Mouse (Mus musculus): ENCODE measurements around the gene Gm28374. TPM values are rescaled to one million over a fixed set of nuclear protein-coding genes. Genes with fewer than 3 reads are reported as not detected.
"Not testable (repeated sequence)": the region's sequence is repeated elsewhere in the genome, so short reads cannot be mapped to it uniquely, and the experiment has no call there.

The Gm28374 gene
- total RNA-seq (2021) = 1 to 10 TPM in 1 of 2 experiments, under 1 TPM in 1; 0.57 to 1.5 TPM
- long read RNA-seq, experiment 1 = 0 reads
- long read RNA-seq, experiment 2, partial matches to known transcripts = 0 of 2 reads
- long read RNA-seq, experiment 2, other reads (novel, unspliced or antisense) = 2 of 2 reads

DNA sequence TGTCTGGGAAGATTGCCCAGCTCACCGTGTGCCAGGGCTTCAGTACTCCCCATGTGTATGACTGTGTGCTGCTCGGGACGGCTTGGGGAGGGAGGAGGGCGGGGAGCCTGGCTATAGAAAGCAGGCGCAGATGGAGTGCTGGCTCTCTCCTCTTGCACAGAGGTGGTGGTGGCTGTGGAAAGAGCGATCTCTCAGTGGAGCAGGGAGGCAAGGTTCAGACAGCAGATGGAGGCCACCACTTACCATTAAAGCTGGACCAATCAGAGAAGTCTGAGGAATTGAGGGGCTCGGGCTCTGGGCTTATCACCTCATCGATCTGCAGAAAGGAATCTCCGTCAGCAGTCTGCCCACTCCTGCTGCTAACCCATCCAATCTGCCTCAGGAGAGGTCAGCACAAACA is at the start of gene Gm28374:
Gene Gm28374, minus strand, starts transcription at position 101 of the 400 bp plus-strand sequence.
- DNase-seq (ENCODE audit: low spot score in 2 of 2) = no peak

DNA sequence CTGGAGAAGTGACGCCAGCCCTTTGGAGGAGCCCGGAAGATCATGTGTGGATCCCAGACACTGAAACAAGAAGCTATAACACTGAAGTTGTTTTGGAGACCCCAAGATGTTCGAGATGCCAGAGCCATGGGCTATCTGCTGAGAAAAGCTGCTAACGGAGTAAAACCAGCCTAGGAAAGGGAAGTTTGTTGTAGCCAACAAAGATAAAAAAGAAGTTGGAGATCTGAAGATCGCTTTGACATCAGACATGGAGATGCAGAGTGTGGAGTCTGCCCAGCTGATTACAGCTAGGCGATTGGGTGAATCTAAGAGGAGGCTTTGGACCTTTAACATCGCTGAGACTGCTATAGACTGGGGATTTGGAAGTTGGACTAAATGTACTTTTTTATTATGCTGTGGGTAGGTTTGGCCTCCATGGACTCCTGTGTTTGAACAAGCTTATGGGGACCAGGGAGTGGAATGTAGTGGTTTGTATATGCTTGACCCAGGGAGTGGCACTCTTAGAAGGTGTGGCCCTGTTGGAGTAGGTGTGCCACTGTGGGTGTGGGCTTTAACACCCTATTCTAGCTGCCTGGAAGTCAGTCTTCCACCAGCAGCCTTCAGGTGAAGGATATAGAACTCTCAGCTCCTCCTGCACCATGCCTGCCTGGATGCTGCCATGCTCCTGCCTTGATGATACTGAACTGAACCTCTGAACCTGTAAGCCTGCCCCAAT is 48.5 kb upstream of the Gm28374 start:
- DNase-seq (ENCODE audit: low spot score in 2 of 2) = not testable (repeated sequence)

DNA sequence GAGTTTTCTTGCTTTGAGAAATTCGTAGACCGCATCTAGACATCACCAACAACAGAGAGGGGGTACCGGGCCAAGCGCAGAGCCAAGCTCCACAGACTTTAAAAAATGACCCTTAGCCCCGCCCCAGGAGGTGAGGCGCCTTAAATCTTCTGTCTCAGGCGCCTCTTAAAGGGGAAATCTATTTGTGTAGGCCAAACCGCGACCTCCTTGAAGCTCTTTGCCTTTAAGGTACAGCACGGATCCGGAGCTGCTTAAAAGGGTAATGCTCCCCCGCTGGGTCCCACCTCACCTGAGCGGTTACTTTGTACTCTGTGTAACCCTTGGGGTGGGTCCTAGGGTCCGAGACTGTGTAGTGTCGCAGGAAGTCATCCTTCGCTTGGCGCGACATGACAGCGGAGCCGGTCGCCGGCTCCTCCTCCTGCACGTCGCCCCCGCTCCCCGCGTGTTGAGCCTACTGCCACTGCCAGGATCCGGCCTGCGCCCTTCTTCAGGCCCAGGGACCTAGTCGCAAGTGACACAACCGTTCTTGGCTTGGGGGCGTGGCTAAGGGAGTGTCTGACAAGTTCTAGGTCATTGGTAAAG is 45.8 kb upstream of the Gm28374 start, which contains the start of gene Snx15:
Gene Snx15, minus strand, starts transcription at position 545 of the 582 bp plus-strand sequence.
- peak; percentile 94 to 95 for DNase-seq (ENCODE audit: low spot score in 2 of 2)

DNA sequence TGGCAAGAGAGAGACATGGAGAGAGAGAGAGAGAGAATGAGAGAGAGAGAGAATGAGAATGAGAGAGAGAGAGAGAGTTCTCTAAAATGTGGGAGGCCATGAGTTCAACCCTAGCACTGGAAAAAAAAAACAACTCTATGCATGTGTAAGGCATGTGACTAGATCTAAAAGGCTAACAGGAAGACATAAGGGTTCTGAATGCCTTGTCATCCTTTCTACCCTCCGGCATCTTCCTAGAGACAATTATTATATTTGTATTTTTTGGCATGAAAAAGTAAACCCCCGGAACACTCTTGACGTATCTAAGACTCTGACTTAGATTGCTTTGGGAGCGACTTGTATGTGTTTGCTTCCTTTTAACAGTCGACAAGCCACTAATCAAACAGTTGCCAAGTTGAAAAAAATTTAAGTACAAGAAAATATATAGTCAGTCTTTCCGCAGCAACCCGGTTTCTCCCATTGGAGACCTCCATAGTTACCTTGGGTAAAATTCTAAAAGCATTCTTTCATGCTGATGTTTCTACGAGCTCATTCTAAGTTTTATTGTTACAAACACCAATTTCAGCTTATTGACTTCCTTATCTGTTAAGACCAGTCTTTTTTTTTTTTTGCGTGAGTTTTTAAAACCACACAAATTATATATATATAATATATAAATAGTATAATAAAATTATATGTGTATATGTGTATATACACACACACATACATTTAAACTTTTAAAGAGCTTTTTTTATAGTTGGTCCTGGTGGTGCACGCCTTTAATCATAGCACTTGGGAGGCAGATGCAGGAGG is 44.9 kb upstream of the Gm28374 start:
- no peak for DNase-seq (ENCODE audit: low spot score in 2 of 2)

DNA sequence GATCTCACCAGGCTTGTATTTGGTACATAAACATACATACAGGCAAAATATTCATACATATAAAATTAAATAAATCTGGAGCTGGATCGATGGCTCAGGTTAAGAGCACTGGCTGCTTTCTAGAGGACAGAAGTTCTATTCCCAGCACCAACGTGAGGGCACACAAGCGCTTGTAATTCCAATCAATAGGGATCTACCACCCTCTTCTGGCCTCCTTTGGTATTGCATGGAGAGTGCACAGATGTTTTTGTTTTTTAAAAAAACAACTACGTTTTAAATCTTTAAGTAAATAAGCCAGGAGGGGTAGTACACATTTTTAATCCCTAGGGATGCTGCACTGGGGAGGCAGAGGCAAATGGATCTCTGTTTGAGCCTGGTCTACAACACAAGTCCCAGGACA is 44.2 kb upstream of the Gm28374 start:
- no peak for DNase-seq (ENCODE audit: low spot score in 2 of 2)

DNA sequence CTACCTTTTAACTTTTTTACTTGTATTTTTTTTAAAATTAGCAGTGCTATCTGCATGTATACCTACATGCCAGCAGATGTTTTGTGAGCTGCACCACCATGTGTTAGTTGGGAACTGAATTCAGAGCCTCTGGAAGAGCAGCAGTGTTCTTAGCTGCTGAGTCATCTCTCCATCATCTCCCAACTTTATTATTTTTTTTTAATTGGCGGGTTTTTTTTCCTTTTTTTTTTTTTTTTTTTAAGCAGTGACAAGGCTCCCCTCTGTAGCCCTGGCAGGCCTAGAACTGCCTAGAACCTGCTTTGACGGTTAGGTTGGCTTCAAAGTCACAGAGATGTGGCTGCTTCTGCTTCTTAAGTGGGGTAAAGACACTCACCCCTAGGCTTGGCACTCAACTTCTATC is 42.8 kb upstream of the Gm28374 start:
- DNase-seq (ENCODE audit: low spot score in 2 of 2) = no peak

DNA sequence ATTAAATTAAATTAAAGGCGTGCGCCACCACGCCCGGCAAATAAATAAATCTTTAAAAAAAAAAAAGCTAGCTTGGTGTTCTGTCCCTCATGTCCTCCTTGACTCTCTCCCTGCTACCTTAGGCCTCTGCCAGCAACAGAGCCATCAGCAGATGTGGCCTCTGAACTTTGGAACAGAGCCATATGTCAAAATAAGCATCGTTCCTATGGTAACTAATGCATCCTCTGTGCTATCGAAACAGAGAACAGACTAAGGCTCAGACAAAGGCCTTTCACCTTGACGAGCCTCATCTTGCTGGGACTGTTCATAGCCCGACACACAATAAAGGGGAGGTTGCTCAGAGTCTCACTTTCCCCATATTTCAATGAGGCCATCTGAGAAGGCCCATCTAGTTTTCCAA is 41.3 kb upstream of the Gm28374 start:
- DNase-seq (ENCODE audit: low spot score in 2 of 2) = no peak

DNA sequence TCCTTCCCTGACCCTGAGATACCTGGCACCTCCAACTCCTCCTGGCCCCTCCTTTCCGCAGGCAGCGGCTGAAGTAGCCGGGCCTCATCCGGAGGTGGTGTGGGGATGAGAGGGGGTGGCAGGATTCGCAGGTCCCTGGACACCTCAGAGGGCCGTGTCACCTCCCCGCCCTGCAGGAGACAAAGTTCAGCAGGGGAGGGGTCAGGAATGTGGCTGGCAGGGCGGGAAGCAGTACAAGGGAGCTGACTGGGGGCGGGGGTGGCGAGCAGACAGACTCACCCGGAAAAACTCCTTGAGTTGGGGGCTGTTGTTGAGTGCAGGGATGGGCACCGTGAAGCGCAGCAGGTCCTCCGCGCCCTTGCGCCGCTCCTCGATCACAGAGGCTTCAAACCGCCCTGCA is 39.7 kb upstream of the Gm28374 start:
- DNase-seq (ENCODE audit: low spot score in 2 of 2) = no peak

DNA sequence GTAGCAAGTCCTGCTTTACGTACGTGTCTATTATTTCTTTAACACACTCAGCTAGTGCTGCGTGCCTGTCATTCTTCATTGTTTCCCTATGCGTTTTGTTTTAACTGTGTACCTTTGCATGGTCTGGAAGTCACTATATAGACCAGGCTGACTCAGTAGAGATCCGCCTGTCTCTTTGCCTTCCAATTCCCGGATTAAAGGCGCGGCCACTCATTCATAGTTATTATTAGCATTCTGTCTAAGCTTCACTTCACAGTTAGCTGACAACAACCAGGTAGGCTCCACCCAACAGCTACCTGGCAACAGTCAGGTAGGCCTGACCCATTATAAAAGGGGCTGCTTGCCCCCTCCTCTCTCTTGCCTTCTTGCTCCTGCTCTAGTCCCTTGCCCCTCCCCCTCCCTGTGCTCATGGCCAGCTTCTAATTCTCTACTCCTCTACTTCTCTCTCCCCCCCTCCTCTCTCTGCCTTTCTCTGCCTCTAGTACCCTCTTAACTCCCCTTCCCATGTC is 36.7 kb upstream of the Gm28374 start:
- no peak for DNase-seq (ENCODE audit: low spot score in 2 of 2)

DNA sequence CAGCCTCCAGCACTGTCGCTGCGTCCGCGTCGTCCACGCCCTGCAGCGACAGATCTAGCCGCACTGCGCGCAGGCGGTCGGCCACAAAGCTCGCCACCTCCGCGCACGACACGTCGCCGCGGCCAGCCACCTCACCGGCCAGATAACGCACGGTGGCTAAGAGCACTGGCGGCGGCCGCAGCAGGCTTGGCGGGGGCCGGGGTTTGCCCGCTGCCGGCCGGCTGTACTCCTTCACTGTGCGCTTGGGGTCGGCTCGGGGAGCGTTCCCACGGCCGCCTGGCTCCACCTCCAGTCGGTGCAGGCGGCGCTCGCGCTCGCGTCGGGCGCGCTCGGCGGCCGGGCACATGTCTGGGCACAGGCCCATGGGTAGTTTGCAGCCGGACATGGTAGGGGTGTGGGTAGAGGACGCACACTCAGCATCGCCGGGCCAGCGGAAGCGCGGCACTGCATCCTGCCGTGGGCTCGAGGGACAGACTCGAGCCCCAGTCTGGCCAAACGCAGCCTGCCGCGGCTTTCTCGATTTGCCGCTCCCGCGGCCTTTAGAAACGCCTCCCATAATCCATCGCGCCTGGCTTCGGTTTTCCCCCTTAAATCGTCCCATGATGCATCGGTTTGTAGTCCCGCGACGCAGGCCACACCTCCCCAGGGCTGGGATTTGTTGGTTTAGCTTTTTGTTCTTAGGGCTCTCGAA is 36.1 kb upstream of the Gm28374 start, which contains the start of gene Sac3d1:
Gene Sac3d1, minus strand, starts transcription at position 665 of the 691 bp plus-strand sequence.
- DNase-seq (ENCODE audit: low spot score in 2 of 2) = peak; percentile 89 to 93

DNA sequence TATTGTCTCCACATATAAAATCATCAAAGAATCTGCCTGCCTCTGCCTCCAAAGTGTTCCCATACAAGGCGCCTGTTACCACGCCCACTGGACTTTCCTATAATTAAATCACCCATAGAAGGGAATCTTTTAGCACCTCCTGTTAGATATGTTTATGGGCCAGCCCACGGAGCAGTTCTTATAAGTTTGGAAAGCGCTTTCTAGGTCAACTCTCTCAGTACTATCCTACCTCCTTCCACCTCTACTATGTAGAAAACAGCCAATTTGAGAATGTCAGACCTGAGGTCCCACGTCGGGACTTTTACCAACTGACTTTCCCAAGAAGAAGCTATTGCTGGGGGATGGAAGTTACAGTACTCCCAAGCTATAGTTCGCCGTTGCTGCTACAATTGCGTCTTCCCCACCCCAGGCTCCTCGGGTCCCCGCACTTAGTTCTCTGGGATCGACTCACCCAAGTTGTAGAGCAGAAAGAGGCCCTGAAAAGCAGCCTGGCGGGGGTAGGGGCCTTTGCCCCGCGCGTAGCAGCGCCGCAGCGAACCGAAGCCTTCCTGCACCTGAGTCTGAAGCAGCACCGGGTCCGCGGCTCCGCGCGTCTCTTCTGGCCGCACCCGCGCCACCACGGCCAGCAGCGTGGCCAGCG is 35.4 kb upstream of the Gm28374 start:
- no peak for DNase-seq (ENCODE audit: low spot score in 2 of 2)

DNA sequence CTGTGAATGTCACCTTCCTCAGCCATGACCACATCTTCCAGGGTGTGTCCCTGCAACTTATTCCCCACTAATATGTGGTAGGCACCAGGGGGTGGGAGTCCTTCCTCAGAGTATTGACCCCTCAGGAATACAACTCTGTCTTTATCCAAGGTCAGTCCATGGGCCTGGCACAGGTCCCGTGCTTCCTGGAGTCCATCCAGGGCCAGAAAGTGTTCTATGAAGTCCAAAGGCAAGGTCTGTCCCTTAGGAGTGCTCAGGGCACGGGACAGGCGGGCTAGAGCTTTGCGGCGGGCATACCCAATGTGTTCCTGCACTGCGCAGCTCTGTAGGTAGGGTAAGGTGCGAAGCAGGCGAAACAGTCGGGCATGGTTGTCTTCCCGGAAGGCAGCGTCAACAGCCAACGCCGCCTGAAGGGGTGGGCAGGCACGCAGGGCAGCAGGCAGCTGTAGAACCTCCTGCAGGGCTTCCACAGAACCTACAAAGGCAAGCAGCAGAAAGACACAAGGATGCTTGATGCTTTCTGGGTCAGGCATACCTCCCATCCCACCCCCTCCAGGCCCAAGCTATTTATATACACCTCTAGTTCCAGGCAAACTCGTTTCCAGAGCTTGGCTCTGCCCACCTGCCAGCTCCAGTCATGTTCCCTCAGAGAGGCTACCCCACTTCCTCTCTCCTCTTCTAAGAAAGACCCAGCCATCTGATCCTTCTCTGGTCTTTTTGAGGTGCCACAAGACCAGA is 34.2 kb upstream of the Gm28374 start:
- no peak for DNase-seq (ENCODE audit: low spot score in 2 of 2)

DNA sequence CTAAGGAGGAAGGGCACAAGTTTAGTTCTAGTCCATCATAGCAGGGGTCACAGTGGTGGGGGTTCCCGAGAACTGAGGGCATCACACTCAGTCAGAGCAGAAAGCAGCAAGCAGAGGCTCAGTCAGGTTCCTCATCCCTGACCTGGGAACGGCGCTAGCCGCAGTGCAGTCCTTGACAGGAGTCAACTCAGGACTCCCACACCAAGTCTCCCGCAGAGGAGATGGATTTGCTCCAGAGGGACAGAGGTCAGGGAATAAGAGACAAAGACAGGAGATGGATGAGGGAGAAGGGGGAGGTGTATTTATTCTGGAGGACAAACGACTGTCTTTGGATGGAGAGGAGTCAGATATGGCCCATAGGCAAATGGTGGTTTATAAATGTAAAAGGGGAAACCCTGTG is 31.1 kb upstream of the Gm28374 start:
- no peak for DNase-seq (ENCODE audit: low spot score in 2 of 2)

DNA sequence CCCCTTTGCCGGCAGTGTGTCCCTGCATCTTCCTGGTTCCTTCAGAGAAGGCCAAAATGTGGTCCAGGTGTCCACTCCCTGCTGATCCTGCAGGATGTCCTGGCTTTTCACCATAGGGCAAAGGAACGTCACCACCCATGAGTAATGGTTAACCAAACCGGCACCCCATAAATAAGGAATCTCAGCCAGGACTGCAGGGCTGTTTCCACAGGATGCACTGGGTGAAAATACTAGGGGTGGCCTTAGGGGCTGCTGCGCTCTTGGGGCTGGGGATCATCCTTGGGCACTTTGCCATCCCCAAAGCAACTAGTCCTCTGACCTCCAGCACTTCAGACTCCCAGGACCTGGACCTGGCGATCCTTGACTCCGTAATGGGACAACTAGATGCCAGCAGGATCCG is 23.5 kb upstream of the Gm28374 start, which contains the start of gene Naaladl1:
Gene Naaladl1, plus strand, starts transcription at position 197 of the 400 bp plus-strand sequence.
- DNase-seq (ENCODE audit: low spot score in 2 of 2) = no peak

DNA sequence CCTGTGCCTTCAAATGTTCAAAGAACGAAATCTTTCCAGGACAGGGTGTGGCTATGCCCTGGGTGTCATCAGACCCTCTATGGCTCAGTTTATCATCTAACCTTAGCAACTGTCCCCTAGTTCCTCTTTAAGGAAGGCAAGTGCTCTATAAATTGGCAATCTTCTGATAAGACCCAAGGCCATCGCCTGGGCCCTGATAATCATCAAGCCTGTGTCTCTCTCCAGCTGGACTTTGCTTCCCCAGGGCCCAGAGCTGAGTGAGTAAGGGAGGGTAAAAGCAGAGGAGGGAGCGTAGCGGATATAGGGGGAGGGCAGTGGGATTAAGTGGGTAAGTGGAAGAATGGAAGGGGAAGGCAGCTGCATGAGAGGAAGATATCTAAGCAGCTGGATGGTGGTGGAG is 22.4 kb upstream of the Gm28374 start:
- DNase-seq (ENCODE audit: low spot score in 2 of 2) = no peak

DNA sequence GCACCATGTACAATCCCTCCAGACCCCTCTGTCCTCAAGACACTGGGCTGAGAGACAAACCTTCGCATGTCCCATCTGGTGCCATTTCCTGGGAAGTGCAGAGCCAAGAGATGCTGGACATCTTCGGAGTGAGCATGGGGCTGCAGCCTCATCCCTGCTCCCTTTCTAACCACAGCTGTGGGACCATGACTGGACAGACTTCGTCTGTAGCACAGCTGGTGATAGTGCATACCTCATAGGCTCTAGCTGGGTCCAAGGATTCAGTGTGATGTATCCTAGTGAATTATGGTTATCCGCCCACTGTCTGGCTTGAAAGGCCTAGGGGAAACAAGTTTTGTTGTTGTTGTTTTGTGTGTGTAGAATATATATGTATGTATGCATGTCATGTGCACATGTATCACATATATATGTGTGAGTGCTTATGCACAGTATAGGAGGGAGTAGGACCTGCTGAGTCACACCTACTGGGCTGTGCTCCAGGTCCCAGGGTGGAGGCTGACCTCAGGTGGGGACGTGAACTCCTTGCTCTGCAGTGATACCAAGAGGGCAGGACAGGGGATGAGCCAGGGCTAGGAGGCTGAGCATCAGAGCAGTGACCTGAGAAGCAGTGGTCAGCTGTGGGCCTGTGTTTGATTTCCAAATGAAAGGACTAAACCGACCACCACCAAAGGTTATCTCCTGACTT is 20.3 kb upstream of the Gm28374 start:
- no peak for DNase-seq (ENCODE audit: low spot score in 2 of 2)

DNA sequence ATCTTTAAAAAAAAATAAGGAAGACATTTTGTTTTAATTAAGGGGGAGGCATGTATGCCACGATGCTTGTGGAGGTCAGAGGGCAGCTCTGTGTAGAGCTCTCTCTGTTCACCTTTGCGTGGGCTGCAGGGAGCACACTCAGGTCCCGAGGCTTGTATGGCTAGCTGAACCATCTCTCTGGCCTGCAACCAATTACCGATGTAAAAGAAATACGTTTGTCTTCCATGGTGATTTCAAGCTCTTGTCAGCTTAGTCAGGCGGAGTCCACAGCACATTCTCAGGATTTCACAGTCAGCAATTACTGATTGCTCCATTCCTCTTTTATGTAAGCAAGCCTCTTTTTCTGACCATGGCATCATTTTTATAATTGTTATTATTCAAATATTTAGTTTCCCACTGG is 19.1 kb upstream of the Gm28374 start:
- DNase-seq (ENCODE audit: low spot score in 2 of 2) = no peak

DNA sequence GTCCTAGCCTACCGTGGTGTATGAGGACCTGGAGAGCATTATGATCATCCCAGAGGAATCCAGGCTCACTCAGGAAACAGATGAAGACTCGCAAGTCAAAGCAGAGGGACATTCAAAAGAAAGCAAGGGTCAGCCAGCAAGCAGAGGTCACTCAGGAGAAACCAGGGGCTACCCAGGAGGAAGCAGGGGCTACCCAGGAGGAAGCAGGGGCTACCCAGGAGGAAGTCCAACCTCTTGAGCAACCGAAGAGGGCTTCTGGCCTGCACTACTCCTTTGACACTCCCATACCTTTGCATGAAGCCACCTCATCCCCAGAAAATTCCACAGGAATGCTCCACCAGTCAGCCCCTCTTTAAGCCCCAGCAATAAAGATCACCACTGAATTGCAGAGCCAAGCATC is 15.8 kb upstream of the Gm28374 start:
- DNase-seq (ENCODE audit: low spot score in 2 of 2) = no peak

DNA sequence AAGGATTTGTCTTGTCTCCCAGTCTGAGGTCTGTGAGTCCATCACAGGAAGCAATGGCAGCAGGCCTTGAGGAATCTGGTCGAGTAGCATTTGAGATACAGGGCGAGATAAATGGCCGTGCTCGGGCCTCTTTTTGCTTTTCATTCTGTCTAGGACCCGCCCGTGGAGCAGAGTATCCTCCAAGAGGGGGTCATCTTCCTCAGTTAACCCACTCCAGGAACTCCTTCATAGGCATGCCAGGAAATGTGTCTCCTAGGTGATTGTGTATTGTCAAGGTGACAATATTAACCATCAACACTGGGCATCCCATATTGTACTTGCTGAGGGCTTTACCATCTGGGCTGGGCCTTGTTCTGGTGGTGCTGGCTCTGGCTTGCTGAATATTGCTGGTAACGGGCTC is 12.1 kb upstream of the Gm28374 start, which contains the start of gene AC131692.1:
Gene AC131692.1, plus strand, starts transcription at position 301 of the 400 bp plus-strand sequence.
- no peak for DNase-seq (ENCODE audit: low spot score in 2 of 2)

All from layer of hippocampus, postnatal 14 days (tissue).